Mouse (Mus musculus) heart, embryonic 16.5 days (tissue): Measurements from ENCODE around the gene Sesn2. TPM values are rescaled to one million over a fixed set of nuclear protein-coding genes. Genes with fewer than 3 reads are reported as not detected.
"Not testable (repeated sequence)": the region's sequence is repeated elsewhere in the genome, so short reads cannot be mapped to it uniquely, and the experiment has no call there.

ENCODE experiments used
- ATAC-seq: fragments of 200-750 bp; cut with Nextera tagmentation; replicated peaks from 2 replicates; pipeline ENCODE4 v1.8.0; 2017; ENCODE audit warnings: moderate number of reproducible peaks; ENCODE audit not compliant: insufficient read depth, low FRiP score; ENCODE audit errors: extremely low read depth
- H3K27ac ChIP-seq: fragments of 300-500 bp; sonication (generic); 2 replicates; pipeline ENCODE4 v1.5.1; 2014; ENCODE audit warnings: mild to moderate bottlenecking, low read length, control low read depth, moderate library complexity
- H3K27me3 ChIP-seq: fragments of 300-500 bp; sonication (generic); 2 replicates; pipeline ENCODE4 v1.6.1; 2014; ENCODE audit warnings: low read length, mixed read lengths; ENCODE audit not compliant: control insufficient read depth, insufficient read depth
- H3K36me3 ChIP-seq: fragments of 300-500 bp; sonication (generic); 2 replicates; pipeline ENCODE4 v1.6.1; 2014; ENCODE audit not compliant: control insufficient read depth, insufficient read depth
- H3K4me1 ChIP-seq: fragments of 300-500 bp; sonication (generic); 2 replicates; pipeline ENCODE4 v1.6.1; 2014; ENCODE audit warnings: low read length, mixed read lengths; ENCODE audit not compliant: control insufficient read depth, insufficient read depth
- H3K4me2 ChIP-seq: fragments of 300-500 bp; sonication (generic); 2 replicates; pipeline ENCODE4 v1.6.1; 2014; ENCODE audit warnings: low read depth, mild to moderate bottlenecking, control low read depth, low read length
- H3K4me3 ChIP-seq: fragments of 300-500 bp; sonication (generic); 2 replicates; pipeline ENCODE4 v1.5.1; 2014; ENCODE audit warnings: mild to moderate bottlenecking, control low read depth, low read length
- H3K9ac ChIP-seq: fragments of 300-500 bp; sonication (generic); 2 replicates; pipeline ENCODE4 v1.6.1; 2014; ENCODE audit warnings: low read length, control low read depth
- H3K9me3 ChIP-seq: fragments of 300-500 bp; sonication (generic); replicated peaks from 2 replicates; pipeline ENCODE4 v1.6.1; 2016; ENCODE audit warnings: low read length; ENCODE audit not compliant: control insufficient read depth
- WGBS: fragments of 180-500 bp; shearing (Covaris S2); extraction: QIAGEN DNeasy Blood & Tissue Kit; methylation state at CpG from one replicate; pipeline ENCODE4 v1.1.7; 2014; 5-methylcytosine and 5-hydroxymethylcytosine counted together
- polyA plus RNA-seq: library from polyadenylated mRNA; unstranded; fragments of >200 nt; fragmentation: Nextera tagmentation; extraction: Ambion mirVana; gene quantifications from 2 replicates; pipeline ENCODE4 v1.2.1, GENCODE M21; 2015

The Sesn2 gene
- 5.9 and 7.2 TPM in 2 replicates for polyA plus RNA-seq

GRCm38 (mm10) chr4:132510352-132510798 lies at the start of gene Sesn2:
TSS of gene Sesn2 (minus strand) at chr4:132510501.
- WGBS, result under 1% methylated on average over 32 of the region's 32 CpGs
- peaks cover 22% of the 10 kb centered on the region for H3K4me1 ChIP-seq
- peak within 1 kb of the TSS; percentile 92 for H3K4me2 ChIP-seq
- H3K27me3 ChIP-seq, result no peaks in the 10 kb centered on the region
- H3K9me3 ChIP-seq, result no peaks in the 10 kb centered on the region
- peak; percentile 94 for ATAC-seq
- H3K36me3 ChIP-seq, result no peaks in the 10 kb centered on the region
- H3K4me3 ChIP-seq, result peak within 1 kb of the TSS; percentile 92
- H3K27ac ChIP-seq, result peak within 1 kb of the TSS; percentile 84
- H3K9ac ChIP-seq, result peak within 1 kb of the TSS; percentile 77

- peaks cover 26% of the 10 kb centered on the region for H3K36me3 ChIP-seq
- H3K9me3 ChIP-seq, H3K4me3 ChIP-seq, H3K27ac ChIP-seq, ATAC-seq, H3K27me3 ChIP-seq, H3K9ac ChIP-seq, H3K4me2 ChIP-seq: not testable (repeated sequence)
- H3K4me1 ChIP-seq, result peaks cover 10% of the 10 kb centered on the region
- 88% methylated on average over 7 of the region's 7 CpGs for WGBS
These were observed 45.2 kb upstream of the Sesn2 start for GRCm38 (mm10) chr4:132555550-132555949.

GRCm38 (mm10) chr4:132554653-132555052 lies 44.4 kb upstream of the Sesn2 start:
- Histone ChIP-seq H3K4me1 (peaks cover 10% of the 10 kb centered on the region), H3K9ac (peak overlapping the region; percentile 10; the same call in 1 of the 2 replicates), H3K36me3 (peaks cover 29% of the 10 kb centered on the region), H3K4me3 (no peak overlapping the region), H3K27ac (no peak overlapping the region), H3K4me2 (no peak overlapping the region), H3K27me3 (no peaks in the 10 kb centered on the region), H3K9me3 (no peaks in the 10 kb centered on the region)
- ATAC-seq, result no peak
- 39% methylated on average over 8 of the region's 8 CpGs for WGBS

- Histone ChIP-seq H3K9ac (peak overlapping the region; percentile 10; the same call in 1 of the 2 replicates), H3K9me3 (no peaks in the 10 kb centered on the region), H3K4me3 (no peak overlapping the region), H3K27me3 (no peaks in the 10 kb centered on the region), H3K36me3 (peaks cover 33% of the 10 kb centered on the region), H3K27ac (no peak overlapping the region), H3K4me2 (no peak overlapping the region), H3K4me1 (peaks cover 10% of the 10 kb centered on the region)
- ATAC-seq, result 0 out of 2 replicates have a peak, but pooled peaks have one; percentile 2
- WGBS, result 59% methylated on average over 5 of the region's 5 CpGs
These were observed 43.9 kb upstream of the Sesn2 start for GRCm38 (mm10) chr4:132554221-132554620.

- peaks cover 66% of the 10 kb centered on the region for H3K36me3 ChIP-seq
These were observed 35.5 kb upstream of the Sesn2 start for GRCm38 (mm10) chr4:132545851-132546250.

GRCm38 (mm10) chr4:132542724-132543123 lies 32.4 kb upstream of the Sesn2 start:
- no peaks in the 10 kb centered on the region for H3K4me1 ChIP-seq
- H3K9me3 ChIP-seq, result no peaks in the 10 kb centered on the region
- H3K27ac ChIP-seq, result no peak overlapping the region
- no peak overlapping the region for H3K4me3 ChIP-seq
- H3K4me2 ChIP-seq, result no peak overlapping the region
- 43% methylated on average over 1 of the region's 1 CpGs for WGBS
- no peak for ATAC-seq
- H3K36me3 ChIP-seq, result peaks cover 59% of the 10 kb centered on the region
- H3K27me3 ChIP-seq, result no peaks in the 10 kb centered on the region
- no peak overlapping the region for H3K9ac ChIP-seq

More at GRCm38 (mm10) chr4:132545851-132546250, 35.5 kb upstream of the Sesn2 start:
- no peak overlapping the region for H3K4me3 ChIP-seq
- no peak overlapping the region for H3K4me2 ChIP-seq
- H3K27ac ChIP-seq, result no peak overlapping the region
- 29% methylated on average over 8 of the region's 8 CpGs for WGBS
- H3K9ac ChIP-seq, result no peak overlapping the region
- 0 out of 2 replicates have a peak, but pooled peaks have one; percentile 69 for ATAC-seq
- H3K4me1 ChIP-seq, result no peaks in the 10 kb centered on the region
- no peaks in the 10 kb centered on the region for H3K9me3 ChIP-seq
- no peaks in the 10 kb centered on the region for H3K27me3 ChIP-seq

- ATAC-seq, result no peak
- H3K4me3 ChIP-seq, result no peak overlapping the region
- no peak overlapping the region for H3K27ac ChIP-seq
- no peaks in the 10 kb centered on the region for H3K9me3 ChIP-seq
- peaks cover 49% of the 10 kb centered on the region for H3K36me3 ChIP-seq
- 77% methylated on average over 4 of the region's 4 CpGs for WGBS
- no peak overlapping the region for H3K9ac ChIP-seq
- no peak overlapping the region for H3K4me2 ChIP-seq
- H3K27me3 ChIP-seq, result no peaks in the 10 kb centered on the region
- peaks cover 10% of the 10 kb centered on the region for H3K4me1 ChIP-seq
These were observed 31.1 kb upstream of the Sesn2 start for GRCm38 (mm10) chr4:132541413-132541812.

GRCm38 (mm10) chr4:132539481-132539880 lies 29.2 kb upstream of the Sesn2 start:
- no peak overlapping the region for H3K4me2 ChIP-seq
- no peaks in the 10 kb centered on the region for H3K27me3 ChIP-seq
- no peak overlapping the region for H3K9ac ChIP-seq
- H3K27ac ChIP-seq, result no peak overlapping the region
- H3K36me3 ChIP-seq, result peaks cover 42% of the 10 kb centered on the region
- no peak for ATAC-seq
- no peaks in the 10 kb centered on the region for H3K9me3 ChIP-seq
- H3K4me3 ChIP-seq, result no peak overlapping the region
- WGBS, result 93% methylated on average over 5 of the region's 5 CpGs
- peaks cover 19% of the 10 kb centered on the region for H3K4me1 ChIP-seq

- H3K4me1 ChIP-seq, result peaks cover 31% of the 10 kb centered on the region
- H3K4me2 ChIP-seq, result peak within 1 kb of the TSS; percentile 69
- peak; percentile 69 for ATAC-seq
- peak within 1 kb of the TSS; percentile 78 for H3K27ac ChIP-seq
- no peaks in the 10 kb centered on the region for H3K27me3 ChIP-seq
- H3K9ac ChIP-seq, result peak within 1 kb of the TSS; percentile 98
- WGBS, result under 1% methylated on average over 60 of the region's 60 CpGs
- H3K4me3 ChIP-seq, result peak within 1 kb of the TSS; percentile 100
- H3K9me3 ChIP-seq, result no peaks in the 10 kb centered on the region
- peaks cover 15% of the 10 kb centered on the region for H3K36me3 ChIP-seq
These were observed 25.3 kb upstream of the Sesn2 start, which contains the start of gene Dnajc8 for GRCm38 (mm10) chr4:132535406-132536121. TSS of gene Dnajc8 (plus strand) at chr4:132535550.
